Mouse (Mus musculus) gonadal fat pad, adult 2 months (tissue): ENCODE data around the gene Ubtd2. TPM values are rescaled to one million over a fixed set of nuclear protein-coding genes. Genes with fewer than 3 reads are reported as not detected.

Experiments used
- DNase-seq: peaks from one replicate; pipeline ENCODE4 v3.0.0-alpha.2; 2012; ENCODE audit warnings: low read depth
- polyA plus RNA-seq: library from polyadenylated mRNA; depleted of rRNA; stranded (reverse); fragments of >200 nt; gene quantifications from 2 replicates; pipeline ENCODE4 v1.2.3, GENCODE M21; 2012; rRNA removed

Ubtd2 gene
- 11.2 and 12.2 TPM in 2 replicates for polyA plus RNA-seq

DNA sequence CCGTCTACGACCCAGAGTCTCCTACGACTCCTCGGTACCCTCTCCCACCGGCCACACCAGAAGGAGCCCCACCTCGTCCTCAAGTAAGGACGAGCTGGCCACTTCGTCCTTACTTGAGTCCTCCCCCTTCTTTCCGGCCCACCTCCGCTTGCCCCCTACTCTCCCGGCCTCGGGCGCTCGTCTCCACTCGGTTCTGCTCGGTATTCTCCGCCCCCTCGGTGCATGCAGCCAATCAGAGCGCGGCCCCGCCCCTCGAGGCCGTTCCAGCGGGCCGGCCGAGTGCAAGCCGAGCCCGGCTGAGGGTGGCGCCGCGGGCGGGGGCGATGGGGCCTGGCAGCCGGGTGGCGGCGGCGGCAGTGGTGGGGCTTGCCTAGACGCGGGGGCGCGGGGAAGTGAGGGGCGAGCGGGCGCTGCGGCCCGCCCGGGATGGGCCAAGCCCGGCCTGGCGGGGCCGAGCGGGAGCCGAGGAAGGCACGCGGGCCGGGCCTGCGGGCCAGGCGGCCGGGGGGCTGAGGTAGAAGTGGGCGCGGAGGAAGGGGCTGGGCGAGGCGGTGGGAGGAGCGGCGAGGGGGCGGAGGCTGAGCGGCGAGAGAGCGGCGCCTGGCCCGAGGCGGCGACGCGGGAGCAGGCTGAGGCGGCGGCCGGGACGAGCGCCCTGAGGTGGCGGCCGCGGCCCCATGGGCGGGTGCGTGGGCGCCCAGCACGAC is at the start of gene Ubtd2:
Ubtd2 (plus strand) TSS at position 571 of the 707 bp plus-strand sequence.
- DNase-seq: no peak

DNA sequence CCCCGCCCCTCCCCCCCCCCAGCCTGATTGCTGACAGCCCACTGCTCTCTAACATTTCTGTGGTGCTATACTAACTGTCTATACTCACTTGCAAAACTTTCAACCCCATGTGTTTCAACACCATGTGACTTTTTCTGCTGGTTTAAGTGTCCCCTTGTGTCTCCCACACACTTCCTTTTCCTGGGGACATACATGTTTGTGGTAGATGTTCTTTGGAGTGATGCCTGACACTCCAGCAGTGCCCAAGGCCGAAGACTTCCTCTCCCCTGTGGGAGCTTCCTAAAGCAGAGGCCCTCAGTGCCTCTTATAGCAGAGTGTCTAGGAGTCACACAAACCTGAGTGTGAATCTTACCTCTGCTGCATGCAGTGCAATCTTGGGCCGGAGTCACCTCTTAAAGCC is 47.3 kb upstream of the Ubtd2 start:
- no peak for DNase-seq

DNA sequence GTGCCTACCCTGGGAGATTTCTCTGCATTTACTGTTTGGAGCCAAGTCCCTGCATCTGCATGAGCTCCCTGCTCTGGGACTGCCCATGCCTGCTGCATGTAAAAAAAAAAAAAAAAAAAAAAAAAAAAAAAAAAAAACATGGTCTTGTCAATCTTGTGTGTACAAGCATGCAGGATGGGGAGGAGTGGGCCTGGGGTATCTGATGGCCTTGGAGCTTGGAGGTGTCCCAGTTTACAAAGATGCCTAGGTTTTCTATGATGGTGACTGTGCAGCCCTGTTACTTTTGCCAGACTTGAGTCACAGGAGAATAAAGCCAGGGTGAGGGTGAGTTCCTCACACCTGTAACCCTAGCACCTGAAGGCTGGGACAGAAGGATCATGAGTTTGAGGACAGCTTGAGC is 46.1 kb upstream of the Ubtd2 start:
- DNase-seq: no peak

DNA sequence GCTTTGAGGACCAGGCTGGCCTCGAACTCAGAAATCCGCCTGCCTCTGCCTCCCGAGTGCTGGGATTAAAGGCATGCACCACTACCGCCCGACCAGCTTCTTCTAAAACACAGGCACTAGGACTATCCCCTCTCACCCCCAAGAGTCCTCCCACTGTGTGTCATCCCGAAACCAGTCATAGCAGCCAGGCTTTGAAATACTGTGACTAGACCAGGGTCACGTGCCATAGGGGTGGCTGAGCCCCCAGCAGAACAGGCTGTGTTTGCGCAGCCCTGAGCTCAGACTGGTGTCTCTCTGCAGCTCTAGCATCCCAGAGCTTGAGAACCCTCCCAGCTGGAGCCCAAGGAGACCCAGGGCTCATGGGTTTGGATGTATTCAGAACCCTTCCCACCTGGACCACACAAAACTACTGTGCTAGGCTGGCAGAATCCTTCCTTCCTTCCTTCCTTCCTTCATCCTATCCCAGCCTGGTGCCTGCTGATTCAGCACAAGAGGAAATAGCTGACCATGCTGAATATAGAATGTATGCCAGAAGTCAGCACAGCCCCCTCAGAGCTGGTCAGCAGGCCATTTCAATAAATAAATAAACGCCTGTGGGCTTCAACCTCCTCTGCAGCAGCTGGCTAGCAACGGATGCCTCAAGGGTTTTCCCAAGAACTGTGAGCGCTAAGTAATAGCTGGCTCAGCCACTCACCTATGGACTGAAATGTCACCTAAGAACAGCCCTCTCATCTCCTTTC is 45.2 kb upstream of the Ubtd2 start:
- DNase-seq: no peak

DNA sequence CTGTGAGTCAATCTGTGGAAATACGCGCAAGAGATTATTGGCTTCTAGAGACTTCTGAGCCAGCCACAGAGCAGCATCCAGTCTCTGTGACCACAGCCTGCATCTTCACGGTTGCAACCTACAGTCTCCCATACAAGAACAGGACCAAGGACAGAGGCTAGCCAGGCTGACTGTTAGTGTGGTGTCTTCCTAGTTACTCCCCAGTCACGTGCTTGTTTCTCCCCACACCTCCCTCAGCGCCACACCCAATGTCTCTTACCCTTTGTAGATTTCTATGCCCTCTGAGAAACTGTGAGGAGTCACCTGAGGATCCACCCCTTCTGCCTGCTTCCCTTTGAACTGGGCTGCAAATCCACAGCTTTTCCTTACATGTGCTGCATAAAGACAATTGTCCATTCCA is 35.2 kb upstream of the Ubtd2 start:
- DNase-seq: no peak

DNA sequence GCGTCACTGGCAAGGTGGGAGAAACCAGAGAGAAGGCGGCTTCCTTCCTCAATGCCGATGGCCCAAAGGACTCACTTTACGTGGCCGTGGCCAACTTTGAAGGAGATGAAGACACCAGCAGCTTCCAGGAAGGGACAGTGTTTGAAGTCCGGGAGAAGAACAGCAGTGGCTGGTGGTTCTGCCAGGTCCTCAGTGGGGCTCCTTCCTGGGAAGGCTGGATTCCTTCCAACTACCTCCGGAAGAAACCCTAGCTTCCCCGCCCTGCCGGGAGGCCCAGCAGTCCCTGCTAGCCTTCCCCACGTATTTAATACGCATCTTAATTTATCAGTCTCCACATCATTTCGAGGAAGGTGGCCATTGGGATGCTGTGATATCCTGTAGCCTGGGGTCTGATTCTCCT is 31.9 kb upstream of the Ubtd2 start:
- DNase-seq: no peak

DNA sequence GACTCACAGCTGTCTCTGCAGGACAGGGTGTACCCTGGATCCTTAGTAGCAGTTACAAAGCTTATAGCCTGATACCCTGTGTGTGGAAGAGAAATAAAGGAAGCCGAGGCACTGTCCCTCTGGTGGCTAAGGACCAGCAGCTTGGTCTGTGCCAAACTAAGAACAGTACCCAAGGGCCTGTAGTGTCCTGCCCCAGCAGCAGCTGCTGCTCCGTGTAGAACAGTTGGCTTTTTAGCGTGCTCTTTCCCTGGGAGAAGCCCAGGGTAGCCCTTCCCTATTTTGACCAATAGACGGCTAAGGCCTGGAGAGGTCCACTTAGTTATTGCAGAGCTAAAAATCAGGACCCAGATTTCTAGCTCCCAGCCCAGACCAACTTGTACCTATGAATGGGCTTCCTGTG is 30.6 kb upstream of the Ubtd2 start:
- DNase-seq: no peak

DNA sequence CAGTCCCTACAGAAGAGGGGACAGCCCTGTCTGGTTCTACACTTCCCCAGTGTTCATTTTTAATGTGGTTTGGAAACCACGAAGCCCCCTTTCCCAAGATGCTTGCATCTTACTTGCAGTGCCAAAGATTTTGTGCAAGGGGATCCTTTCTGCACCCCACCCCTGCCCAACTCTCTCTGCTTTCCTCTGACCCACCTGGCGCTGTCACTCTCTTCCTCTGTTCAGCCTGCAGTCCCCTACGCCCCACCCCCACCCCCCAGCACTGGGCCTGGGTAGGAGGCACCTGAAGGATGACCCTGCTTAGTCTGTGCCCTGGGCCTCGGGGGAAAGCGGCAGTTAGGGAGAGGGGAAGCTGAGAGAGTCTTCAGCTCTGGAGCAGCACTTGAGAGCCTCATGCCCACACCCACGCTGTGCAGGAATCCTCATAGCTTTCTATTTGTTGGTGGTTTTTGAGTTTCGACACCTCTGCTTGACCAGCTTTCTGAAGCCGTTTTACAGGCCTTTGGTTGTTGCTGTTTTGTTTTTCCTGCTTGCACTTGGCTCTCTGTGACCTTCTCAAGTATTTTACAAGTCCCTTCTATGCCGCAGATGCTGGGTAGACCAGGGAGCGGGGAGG is 30.0 kb upstream of the Ubtd2 start:
- DNase-seq: no peak

DNA sequence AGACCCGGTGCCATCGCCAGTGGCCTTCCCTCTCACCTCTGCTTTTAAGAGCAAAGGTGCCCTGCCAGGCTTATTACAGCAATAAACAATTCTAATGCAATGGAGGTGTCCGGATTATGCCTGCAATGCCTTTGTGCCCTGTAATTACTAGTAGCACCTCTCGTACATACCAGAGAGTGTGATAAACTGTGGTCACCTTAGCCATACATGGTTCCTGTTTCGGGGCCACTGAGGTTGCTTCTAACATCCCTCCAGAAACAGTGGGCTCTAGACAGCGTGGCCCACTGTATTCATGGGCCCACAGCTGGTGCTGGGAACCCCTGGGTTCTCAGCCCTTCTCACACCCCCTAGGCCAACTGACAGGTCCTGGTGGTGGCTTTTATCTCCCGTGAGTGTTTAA is 27.6 kb upstream of the Ubtd2 start:
- no peak for DNase-seq

DNA sequence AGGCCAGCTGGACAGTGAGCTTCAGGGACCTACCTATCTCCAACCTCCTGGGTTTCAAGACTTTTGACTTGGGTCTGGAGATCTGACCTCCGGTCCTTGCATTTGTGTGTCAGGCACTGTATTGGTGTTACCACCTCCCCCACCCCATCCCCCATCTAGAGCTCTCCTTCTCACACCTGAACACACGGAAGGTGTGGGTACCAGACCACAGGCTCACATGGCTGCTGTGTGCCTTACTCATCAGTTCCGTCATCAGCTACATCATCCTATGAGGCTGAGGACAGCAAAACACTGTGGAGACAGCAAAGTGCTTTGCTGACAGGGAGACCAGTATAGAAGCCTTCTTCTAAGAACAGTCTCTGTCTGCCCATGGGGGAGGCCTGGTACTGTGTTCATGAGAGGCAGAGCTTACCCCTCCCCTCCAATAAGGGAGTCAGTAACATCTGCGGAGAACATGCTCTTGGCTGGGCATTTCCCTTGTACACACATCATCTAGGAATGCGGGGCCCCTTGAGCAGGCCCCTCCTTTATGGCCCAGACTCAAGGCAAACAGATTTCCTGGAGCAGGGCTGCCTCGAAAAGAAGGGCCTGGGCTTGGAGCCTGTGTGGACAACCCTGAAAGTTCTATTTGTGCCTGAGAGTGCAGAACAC is 19.6 kb upstream of the Ubtd2 start:
- no peak for DNase-seq

DNA sequence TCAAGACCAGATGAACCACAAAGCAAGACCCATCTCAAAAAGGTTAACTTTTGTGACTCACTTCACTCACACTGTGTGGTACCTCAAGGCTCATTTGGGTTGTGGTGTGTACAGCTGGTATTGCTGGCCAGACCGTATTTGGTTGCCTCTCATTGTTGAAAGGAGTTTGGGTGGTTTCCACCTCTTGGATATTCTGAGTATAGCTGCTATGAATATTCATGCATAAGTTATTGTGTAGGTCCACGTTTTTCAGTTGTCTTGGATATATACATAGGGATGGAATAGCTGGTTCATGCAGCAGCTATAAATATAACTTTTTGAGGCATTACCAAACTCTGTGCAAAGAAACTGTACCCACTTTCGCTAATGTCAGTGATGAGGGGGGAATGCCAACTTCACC is 12.6 kb upstream of the Ubtd2 start:
- DNase-seq: no peak

DNA sequence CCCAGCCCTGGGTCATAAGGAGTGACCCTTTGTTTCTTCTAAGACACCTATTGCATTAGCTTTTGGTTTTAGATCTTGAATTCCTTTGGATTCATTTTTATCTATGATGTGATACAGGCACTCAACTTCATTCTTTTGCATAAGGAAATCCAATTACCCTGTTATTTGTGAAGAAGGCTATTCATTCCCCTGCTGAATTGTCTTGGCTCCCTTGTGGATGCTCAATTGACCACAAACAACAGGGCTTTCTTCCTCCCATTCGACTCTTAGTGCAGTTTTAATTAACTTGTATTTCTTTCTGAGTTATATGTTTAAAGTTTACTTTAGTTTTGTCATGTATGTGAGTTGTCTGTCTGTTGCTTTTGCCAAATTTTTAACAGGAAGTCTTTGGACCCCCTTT is 10.9 kb upstream of the Ubtd2 start:
- DNase-seq: no peak

DNA sequence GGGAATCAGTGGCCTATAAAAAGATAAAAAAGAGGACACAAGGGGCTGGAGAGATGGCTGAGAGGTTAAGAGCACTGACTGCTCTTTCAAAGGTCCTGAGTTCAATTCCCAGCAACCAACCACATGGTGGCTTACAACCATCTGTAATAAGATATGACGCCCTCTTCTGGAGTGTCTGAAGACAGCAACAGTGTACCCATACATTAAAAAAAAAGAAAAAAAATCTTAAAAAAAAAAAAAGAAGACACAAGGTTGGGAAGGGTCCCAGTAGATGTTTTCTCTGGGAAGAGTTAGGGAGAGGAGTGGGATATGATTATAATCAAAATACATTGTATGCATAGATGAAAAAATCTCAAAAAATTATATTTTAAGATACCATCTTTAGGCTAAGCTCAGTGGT is 10.0 kb upstream of the Ubtd2 start:
- no peak for DNase-seq

DNA sequence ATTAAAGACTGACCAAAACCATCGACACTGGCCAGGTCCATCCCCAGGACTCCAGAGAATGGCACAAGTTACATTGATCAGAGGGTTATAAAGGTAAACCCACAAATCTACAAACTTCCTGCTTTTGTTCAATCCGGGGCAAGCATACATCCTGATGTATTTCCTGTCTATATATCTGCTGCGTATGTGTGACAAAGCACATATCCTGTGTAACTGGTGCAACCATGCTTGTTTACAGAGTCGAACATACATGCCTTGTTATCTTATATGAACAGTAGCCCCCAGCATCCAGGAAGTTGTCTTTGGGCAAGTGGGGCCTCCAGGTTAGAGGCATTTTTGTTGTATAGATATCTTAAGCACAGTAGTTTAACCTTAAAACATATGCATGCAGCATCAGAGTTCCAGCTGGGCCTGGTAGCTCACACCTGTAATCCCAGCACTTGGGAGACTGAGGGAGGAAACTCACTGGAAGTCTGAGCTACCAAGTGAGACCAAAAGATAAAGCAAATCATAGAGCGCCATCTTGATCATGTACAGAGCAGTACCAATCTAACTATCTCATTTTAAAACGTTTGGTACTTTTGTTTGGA is 9.4 kb upstream of the Ubtd2 start:
- DNase-seq: no peak

DNA sequence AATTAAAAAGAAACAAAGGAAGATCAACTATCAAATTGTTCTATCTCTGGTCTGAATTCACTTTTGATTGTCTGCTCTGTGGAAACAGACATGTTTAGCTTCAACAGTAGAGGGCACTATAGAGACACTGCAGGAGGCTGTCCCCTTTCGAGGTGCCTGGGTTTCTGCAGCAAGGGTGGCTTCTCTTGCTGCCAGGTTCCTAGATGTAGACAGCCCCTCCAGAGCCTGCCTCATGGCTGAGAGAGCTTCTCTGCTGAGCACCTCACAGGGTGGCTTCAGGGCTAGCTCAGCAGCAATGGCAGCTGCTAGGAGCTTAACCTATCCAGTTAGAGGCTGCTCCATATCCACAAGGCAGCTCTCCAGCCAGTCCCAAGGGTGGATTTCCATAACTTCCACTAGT is 5.0 kb upstream of the Ubtd2 start:
- no peak for DNase-seq

DNA sequence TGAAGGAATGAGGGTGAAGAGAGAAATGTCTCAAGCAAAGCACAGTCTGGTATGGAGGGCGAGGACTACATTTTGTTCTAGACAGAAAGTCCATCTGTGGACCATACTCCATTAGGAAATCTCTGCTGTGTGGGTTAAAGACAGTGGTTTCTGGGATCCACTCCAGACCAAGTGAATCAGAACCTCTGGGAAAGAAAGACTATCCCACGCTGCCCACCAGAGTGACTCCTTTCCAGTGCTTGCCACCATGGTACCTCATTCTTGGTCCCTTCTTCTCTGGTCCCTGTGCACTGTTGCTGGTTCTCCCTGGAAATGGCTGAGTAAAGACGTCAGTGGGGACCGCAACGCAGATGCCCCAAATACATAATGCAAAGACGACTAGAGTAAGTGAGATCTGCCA is 3.9 kb upstream of the Ubtd2 start:
- DNase-seq: no peak

DNA sequence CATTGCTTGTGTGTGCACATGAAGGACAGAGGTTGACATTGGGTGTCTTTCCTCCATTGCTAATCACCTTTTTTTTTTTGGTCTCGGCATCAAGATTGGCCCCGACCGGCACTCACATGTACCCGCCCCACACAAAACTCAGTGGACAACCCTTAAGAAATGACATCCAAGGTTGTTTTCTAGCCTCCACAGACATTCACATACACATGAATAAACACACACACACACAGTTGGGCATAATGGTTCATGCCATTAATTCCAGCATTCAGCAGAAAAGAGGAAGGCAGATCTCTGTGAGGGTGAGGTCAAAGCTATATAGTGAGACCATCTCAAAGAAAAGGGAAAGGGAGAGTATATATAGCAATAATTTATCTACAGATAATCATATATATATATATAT is 2.4 kb upstream of the Ubtd2 start:
- DNase-seq: no peak

DNA sequence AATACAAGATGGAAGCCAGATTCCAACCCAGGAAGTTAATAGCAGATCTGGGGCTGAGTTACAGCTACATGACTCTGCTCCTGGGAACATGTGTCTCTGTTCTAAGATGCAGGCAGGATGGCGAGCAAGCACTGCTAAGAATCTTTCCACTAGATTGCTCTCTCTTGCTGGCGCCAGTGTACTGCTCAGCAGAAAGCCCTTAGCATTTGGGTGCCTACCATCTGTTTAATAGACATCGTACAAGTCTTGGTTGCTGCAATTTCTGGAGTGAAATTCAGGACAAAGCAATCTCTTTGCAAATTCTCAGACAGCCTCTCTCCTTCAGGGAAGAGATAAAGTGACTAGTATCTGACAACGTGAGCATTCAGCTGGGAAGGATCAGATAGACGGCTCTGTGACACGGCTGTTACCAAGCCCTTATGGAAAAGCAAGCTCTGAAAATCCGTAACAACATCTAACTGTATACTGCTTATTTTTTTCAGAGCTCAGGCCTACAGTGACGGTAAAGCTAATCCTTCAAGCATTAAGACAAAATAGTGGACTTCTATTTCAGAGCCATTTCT is 1.7 kb upstream of the Ubtd2 start:
- no peak for DNase-seq

DNA sequence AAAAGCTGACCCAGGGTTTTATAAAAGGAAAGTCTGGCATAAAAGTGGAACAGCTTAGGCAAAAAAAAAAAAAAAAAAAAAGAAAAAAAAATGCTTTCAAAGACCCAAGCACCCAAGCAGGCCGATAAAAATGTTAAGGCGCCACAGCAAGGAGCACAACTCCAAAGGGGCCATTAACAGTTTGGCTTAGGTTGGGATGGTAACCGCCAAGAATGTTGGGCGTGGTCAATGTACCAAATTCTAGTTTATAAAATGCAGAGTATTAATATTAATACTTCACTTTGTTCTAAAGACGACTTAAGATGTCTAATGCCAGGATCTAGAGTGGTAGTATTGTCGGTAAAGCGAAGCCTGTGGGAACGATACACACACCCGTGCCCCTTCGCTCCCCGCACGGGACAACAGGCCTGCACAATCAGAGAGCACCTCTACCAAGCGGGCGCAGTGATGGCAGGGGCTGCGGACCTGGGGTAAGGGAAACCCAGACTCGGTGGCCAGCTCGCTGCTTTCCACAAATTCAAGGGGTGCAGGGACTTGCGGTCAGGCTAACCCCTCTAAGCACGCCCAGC is 855 bp upstream of the Ubtd2 start:
- DNase-seq: no peak

DNA sequence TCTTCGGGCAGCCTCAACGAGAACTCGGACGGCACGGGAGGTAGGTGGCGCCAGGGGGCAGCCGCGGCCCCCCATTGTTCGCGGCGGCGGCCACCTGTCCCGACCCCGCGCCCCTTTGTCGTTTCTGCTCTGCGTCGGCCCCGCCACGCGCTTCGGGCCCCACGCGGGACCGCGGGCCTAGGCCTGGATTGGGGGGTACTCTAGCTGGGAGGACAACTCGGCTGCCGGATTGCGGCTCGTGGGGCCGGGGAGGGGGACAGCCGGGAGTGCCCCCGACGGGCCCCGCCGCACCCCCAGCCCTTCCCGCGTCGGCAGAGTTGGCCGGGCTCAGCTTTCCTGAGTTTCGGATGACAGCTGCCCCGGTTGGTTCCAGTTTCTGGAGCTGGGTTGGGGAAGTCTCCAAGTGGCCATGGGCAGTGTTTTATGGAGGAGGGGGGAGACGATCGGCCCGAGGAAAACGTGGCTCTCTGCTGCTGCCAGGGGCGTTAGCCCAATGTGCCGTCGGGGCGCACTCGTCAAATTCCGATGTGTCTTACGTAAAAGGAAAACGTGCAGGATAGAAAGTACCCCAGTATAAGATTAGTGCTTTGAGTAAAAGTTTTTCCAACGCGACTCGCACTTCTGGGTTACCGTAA is 454 bp downstream of the Ubtd2 start:
- DNase-seq: no peak

DNA sequence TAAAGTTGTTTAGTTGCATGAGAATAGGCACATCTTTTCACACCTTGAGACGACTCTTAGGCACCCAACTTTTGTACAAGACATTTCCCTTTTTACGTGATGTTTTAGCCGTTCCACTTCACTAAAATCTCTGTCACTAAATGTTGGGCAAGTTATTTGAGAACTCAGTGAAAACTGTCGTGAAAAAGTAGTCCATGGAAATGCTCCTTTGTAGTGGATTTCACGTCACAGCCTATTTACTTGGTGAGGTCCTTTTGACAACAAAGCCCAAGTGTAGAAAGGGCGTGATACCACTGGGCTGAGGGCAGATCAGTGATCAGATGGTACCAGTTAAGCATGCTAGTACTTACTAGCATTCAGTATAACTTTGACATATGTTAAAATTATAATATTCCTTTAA is 1.2 kb downstream of the Ubtd2 start:
- DNase-seq: no peak
